Mouse (Mus musculus) forebrain, embryonic 14.5 days (tissue): ENCODE results near the gene Ceacam16. TPM values are rescaled to one million over a fixed set of nuclear protein-coding genes. Genes with fewer than 3 reads are reported as not detected.

ENCODE experiments used
- ATAC-seq: fragments of 200-750 bp; cut with Nextera tagmentation; 2 replicates; pipeline ENCODE4 v1.8.0; 2017; ENCODE audit warnings: mild to moderate bottlenecking, moderate library complexity
- DNase-seq: peaks from one replicate; pipeline ENCODE4 v3.0.0-alpha.2; 2015; ENCODE audit warnings: low spot score
- H3K27ac ChIP-seq: fragments of 300-500 bp; sonication (generic); 2 replicates; pipeline ENCODE4 v1.5.1; 2014; ENCODE audit warnings: low read depth, mild to moderate bottlenecking, control low read depth, low read length, moderate library complexity
- H3K27me3 ChIP-seq: fragments of 300-500 bp; sonication (generic); replicated peaks from 2 replicates; pipeline ENCODE4 v1.6.1; 2014; ENCODE audit warnings: low read length, control low read depth, mixed read lengths; ENCODE audit not compliant: control insufficient read depth, insufficient read depth
- H3K36me3 ChIP-seq: fragments of 300-500 bp; sonication (generic); 2 replicates; pipeline ENCODE4 v1.6.1; 2014; ENCODE audit warnings: low read length, control low read depth; ENCODE audit not compliant: control insufficient read depth, insufficient read depth
- H3K4me1 ChIP-seq: fragments of 300-500 bp; sonication (generic); 2 replicates; pipeline ENCODE4 v1.6.1; 2014; ENCODE audit warnings: antibody characterized with exemption, low read length, control low read depth; ENCODE audit not compliant: control insufficient read depth, insufficient read depth
- H3K4me2 ChIP-seq: fragments of 300-500 bp; sonication (generic); 2 replicates; pipeline ENCODE4 v1.6.1; 2014; ENCODE audit warnings: mild to moderate bottlenecking, control low read depth, low read length
- H3K4me3 ChIP-seq: fragments of 300-500 bp; sonication (generic); 2 replicates; pipeline ENCODE4 v1.5.1; 2014; ENCODE audit warnings: low read depth, low read length, control low read depth
- H3K9ac ChIP-seq: fragments of 300-500 bp; sonication (generic); 2 replicates; pipeline ENCODE4 v1.6.1; 2014; ENCODE audit warnings: mild to moderate bottlenecking, low read length, control low read depth, moderate library complexity
- H3K9me3 ChIP-seq: fragments of 300-500 bp; sonication (generic); replicated peaks from 2 replicates; pipeline ENCODE4 v1.6.1; 2016; ENCODE audit warnings: low read length, control low read depth, mixed read lengths; ENCODE audit not compliant: control insufficient read depth
- WGBS: fragments of 180-500 bp; shearing (Covaris S2); extraction: QIAGEN DNeasy Blood & Tissue Kit; methylation state at CpG from one replicate; pipeline ENCODE4 v1.1.7; 2014; 5-methylcytosine and 5-hydroxymethylcytosine counted together
- polyA plus RNA-seq: library from polyadenylated mRNA; unstranded; fragments of >200 nt; fragmentation: Nextera tagmentation; extraction: Ambion mirVana; gene quantifications from 2 replicates; pipeline ENCODE4 v1.2.1, GENCODE M21; 2014

Ceacam16 gene
- polyA plus RNA-seq, 1 experiment from 2014 or later = not detected

GRCm38 (mm10) chr7:19871137-19871621 lies 10.1 kb upstream of the Ceacam16 start:
- 70% methylated on average over 10 of the region's 10 CpGs for WGBS
- no peaks in the 10 kb centered on the region for H3K9me3 ChIP-seq
- no peak for ATAC-seq

GRCm38 (mm10) chr7:19867751-19868399 lies 6.8 kb upstream of the Ceacam16 start:
- no peaks in the 10 kb centered on the region for H3K36me3 ChIP-seq
- H3K4me1 ChIP-seq = no peaks in the 10 kb centered on the region
- no peak for DNase-seq
- no peak overlapping the region for H3K4me3 ChIP-seq
- WGBS = 90% methylated on average over 16 of the region's 16 CpGs
- H3K27ac ChIP-seq = no peak overlapping the region
- H3K9ac ChIP-seq = no peak overlapping the region
- ATAC-seq = no peak
- H3K4me2 ChIP-seq = no peak overlapping the region
- no peaks in the 10 kb centered on the region for H3K9me3 ChIP-seq
- H3K27me3 ChIP-seq = no peaks in the 10 kb centered on the region

More at GRCm38 (mm10) chr7:19871137-19871621, 10.1 kb upstream of the Ceacam16 start:
- H3K4me1 ChIP-seq = no peaks in the 10 kb centered on the region
- H3K9ac ChIP-seq = no peak overlapping the region
- H3K27ac ChIP-seq = no peak overlapping the region
- DNase-seq = no peak
- no peaks in the 10 kb centered on the region for H3K36me3 ChIP-seq
- H3K4me3 ChIP-seq = no peak overlapping the region
- no peaks in the 10 kb centered on the region for H3K27me3 ChIP-seq
- no peak overlapping the region for H3K4me2 ChIP-seq

- Histone ChIP-seq H3K9ac (no peak overlapping the region), H3K9me3 (no peaks in the 10 kb centered on the region), H3K27ac (no peak overlapping the region), H3K4me1 (no peaks in the 10 kb centered on the region), H3K36me3 (no peaks in the 10 kb centered on the region), H3K27me3 (no peaks in the 10 kb centered on the region), H3K4me3 (no peak overlapping the region), H3K4me2 (no peak overlapping the region)
- ATAC-seq (no peak), DNase-seq (no peak)
- WGBS = 92% methylated on average over 6 of the region's 6 CpGs
Observed at GRCm38 (mm10) chr7:19866490-19866889, 5.4 kb upstream of the Ceacam16 start.

GRCm38 (mm10) chr7:19865246-19866036 lies 4.3 kb upstream of the Ceacam16 start:
- H3K27ac ChIP-seq = no peak overlapping the region
- H3K4me2 ChIP-seq = no peak overlapping the region
- ATAC-seq (no peak), DNase-seq (no peak)
- H3K36me3 ChIP-seq = no peaks in the 10 kb centered on the region
- H3K9ac ChIP-seq = no peak overlapping the region
- H3K27me3 ChIP-seq = no peaks in the 10 kb centered on the region
- no peak overlapping the region for H3K4me3 ChIP-seq
- no peaks in the 10 kb centered on the region for H3K4me1 ChIP-seq
- H3K9me3 ChIP-seq = no peaks in the 10 kb centered on the region
- 81% methylated on average over 8 of the region's 8 CpGs for WGBS

GRCm38 (mm10) chr7:19864241-19864640 lies 3.1 kb upstream of the Ceacam16 start:
- ATAC-seq (no peak), DNase-seq (no peak)
- no peak overlapping the region for H3K4me2 ChIP-seq
- no peak overlapping the region for H3K27ac ChIP-seq
- H3K36me3 ChIP-seq = no peaks in the 10 kb centered on the region
- no peak overlapping the region for H3K9ac ChIP-seq
- no peaks in the 10 kb centered on the region for H3K27me3 ChIP-seq
- 39% methylated on average over 2 of the region's 2 CpGs for WGBS
- H3K4me3 ChIP-seq = no peak overlapping the region
- no peaks in the 10 kb centered on the region for H3K4me1 ChIP-seq
- no peaks in the 10 kb centered on the region for H3K9me3 ChIP-seq

GRCm38 (mm10) chr7:19859740-19860139 lies 1.4 kb downstream of the Ceacam16 start:
- H3K9ac ChIP-seq = no peak overlapping the region
- no peaks in the 10 kb centered on the region for H3K9me3 ChIP-seq
- H3K36me3 ChIP-seq = no peaks in the 10 kb centered on the region
- H3K27ac ChIP-seq = no peak overlapping the region
- no peaks in the 10 kb centered on the region for H3K27me3 ChIP-seq
- H3K4me1 ChIP-seq = no peaks in the 10 kb centered on the region
- ATAC-seq (no peak), DNase-seq (no peak)
- H3K4me2 ChIP-seq = no peak overlapping the region
- no peak overlapping the region for H3K4me3 ChIP-seq
- 78% methylated on average over 10 of the region's 10 CpGs for WGBS

GRCm38 (mm10) chr7:19856283-19856682 lies 4.8 kb downstream of the Ceacam16 start:
- no peaks in the 10 kb centered on the region for H3K27me3 ChIP-seq
- no peaks in the 10 kb centered on the region for H3K9me3 ChIP-seq
- 87% methylated on average over 6 of the region's 6 CpGs for WGBS
- no peak overlapping the region for H3K27ac ChIP-seq
- no peak for DNase-seq
- no peak overlapping the region for H3K4me3 ChIP-seq
- H3K36me3 ChIP-seq = no peaks in the 10 kb centered on the region
- H3K4me1 ChIP-seq = no peaks in the 10 kb centered on the region
- H3K4me2 ChIP-seq = no peak overlapping the region
- H3K9ac ChIP-seq = no peak overlapping the region
- ATAC-seq = no peak

- Histone ChIP-seq H3K9ac (no peak overlapping the region), H3K4me1 (no peaks in the 10 kb centered on the region), H3K4me2 (no peak overlapping the region), H3K27me3 (no peaks in the 10 kb centered on the region), H3K9me3 (no peaks in the 10 kb centered on the region), H3K36me3 (no peaks in the 10 kb centered on the region), H3K27ac (no peak overlapping the region), H3K4me3 (no peak overlapping the region)
- WGBS = 89% methylated on average over 5 of the region's 5 CpGs
- DNase-seq (no peak), ATAC-seq (no peak)
Observed at GRCm38 (mm10) chr7:19855663-19856062, 5.4 kb downstream of the Ceacam16 start.

- no peak overlapping the region for H3K9ac ChIP-seq
- 89% methylated on average over 20 of the region's 20 CpGs for whole genome bisulfite sequencing
- DNase-seq (no peak), ATAC-seq (no peak)
- H3K4me3 ChIP-seq = no peak overlapping the region
- no peaks in the 10 kb centered on the region for H3K9me3 ChIP-seq
- H3K36me3 ChIP-seq = no peaks in the 10 kb centered on the region
- no peak overlapping the region for H3K27ac ChIP-seq
- H3K4me1 ChIP-seq = no peaks in the 10 kb centered on the region
- no peak overlapping the region for H3K4me2 ChIP-seq
- no peaks in the 10 kb centered on the region for H3K27me3 ChIP-seq
Observed at GRCm38 (mm10) chr7:19853526-19853925, 7.6 kb downstream of the Ceacam16 start.
